Mouse (Mus musculus): ENCODE data around the gene Fcgr4.

GRCm38 (mm10) chr1:171057253-171057652, 38.5 kb downstream of the Fcgr4 start:
- TF ChIP-seq CTCF (IDR thresholded peaks at IDR 0.05) (no peak), EP300 (IDR thresholded peaks at IDR 0.05) (no peak)
